Mouse (Mus musculus) urinary bladder, postnatal 10 days (tissue): ENCODE data around the gene Prap1.

Source experiments
- DNase-seq: peaks from one replicate; pipeline ENCODE4 v3.0.0; 2022; ENCODE audit warnings: low spot score

Gene Prap1

GRCm38 (mm10) chr7:140092924-140093528, at the start of gene Prap1:
Prap1 (plus strand) TSS chr7:140093395.
- no peak for DNase-seq

GRCm38 (mm10) chr7:140045546-140045945, 47.6 kb upstream of the Prap1 start:
- no peak for DNase-seq

- no peak for DNase-seq
Observed at GRCm38 (mm10) chr7:140047811-140048311, 45.3 kb upstream of the Prap1 start.

- DNase-seq: no peak
Observed at GRCm38 (mm10) chr7:140048361-140049114, 44.7 kb upstream of the Prap1 start, which contains the start of gene Msx3. Msx3 (minus strand) TSS chr7:140049089.

- DNase-seq: no peak
Observed at GRCm38 (mm10) chr7:140049115-140049689, 44.0 kb upstream of the Prap1 start.

- DNase-seq: no peak
Observed at GRCm38 (mm10) chr7:140054124-140054523, 39.1 kb upstream of the Prap1 start.

GRCm38 (mm10) chr7:140057413-140058407, 35.5 kb upstream of the Prap1 start:
- DNase-seq: no peak

GRCm38 (mm10) chr7:140058528-140058927, 34.7 kb upstream of the Prap1 start:
- DNase-seq: no peak

- no peak for DNase-seq
Observed at GRCm38 (mm10) chr7:140059601-140060000, 33.6 kb upstream of the Prap1 start.

GRCm38 (mm10) chr7:140060936-140061831, 32.0 kb upstream of the Prap1 start:
- no peak for DNase-seq

- DNase-seq: no peak
Observed at GRCm38 (mm10) chr7:140061832-140062130, 31.4 kb upstream of the Prap1 start.

- no peak for DNase-seq
Observed at GRCm38 (mm10) chr7:140062307-140062706, 30.9 kb upstream of the Prap1 start.

GRCm38 (mm10) chr7:140063092-140063491, 30.1 kb upstream of the Prap1 start:
- DNase-seq: no peak

GRCm38 (mm10) chr7:140067397-140067796, 25.8 kb upstream of the Prap1 start:
- DNase-seq: no peak

GRCm38 (mm10) chr7:140070042-140070711, 23.0 kb upstream of the Prap1 start:
- DNase-seq: no peak

GRCm38 (mm10) chr7:140077698-140078097, 15.5 kb upstream of the Prap1 start:
- DNase-seq: no peak

- no peak for DNase-seq
Observed at GRCm38 (mm10) chr7:140078711-140079110, 14.5 kb upstream of the Prap1 start.

GRCm38 (mm10) chr7:140080503-140081156, 12.6 kb upstream of the Prap1 start:
- DNase-seq: no peak

- no peak for DNase-seq
Observed at GRCm38 (mm10) chr7:140081408-140082241, 11.6 kb upstream of the Prap1 start.
